Mouse (Mus musculus): Measurements from ENCODE around the gene Adgrl2.

- TF ChIP-seq POLR2A (IDR thresholded peaks at IDR 0.05; ENCODE audit: extremely low read depth, insufficient read depth, low read length) (no peak), CTCF (IDR thresholded peaks at IDR 0.05; ENCODE audit: extremely low read depth, insufficient read depth, low read length) (no peak)
Measured at GRCm38 (mm10) chr3:148850821-148851220, 139.5 kb downstream of the Adgrl2 start.

All from cortical plate, adult 2 months (tissue).